Mouse (Mus musculus): ENCODE measurements around the gene Gcm1. TPM values are rescaled to one million over a fixed set of nuclear protein-coding genes. Genes with fewer than 3 reads are reported as not detected.

Gcm1 gene
- total RNA-seq, 2 experiments from 2014 or later = not detected

DNA sequence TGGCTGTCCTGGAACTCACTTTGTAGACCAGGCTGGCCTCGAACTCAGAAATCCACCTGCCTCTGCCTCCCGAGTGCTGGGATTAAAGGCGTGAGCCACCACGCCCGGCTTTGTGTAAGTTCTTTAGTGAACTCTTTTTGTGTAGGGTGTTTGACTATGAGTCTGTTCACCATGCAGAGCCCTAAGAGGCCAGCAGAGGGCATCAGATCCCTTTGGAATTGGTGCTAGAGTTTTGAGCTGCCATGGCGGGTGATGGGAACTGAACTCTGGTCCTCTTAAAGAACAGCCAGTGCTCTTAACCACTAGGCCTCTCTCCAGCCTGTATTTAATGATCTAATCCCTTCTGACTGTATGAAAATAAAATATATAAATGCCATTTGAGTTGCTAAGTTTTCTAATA lies 44.7 kb downstream of the Gcm1 start:
- no peak for DNase-seq (ENCODE audit: low spot score in 2 of 2)

DNA sequence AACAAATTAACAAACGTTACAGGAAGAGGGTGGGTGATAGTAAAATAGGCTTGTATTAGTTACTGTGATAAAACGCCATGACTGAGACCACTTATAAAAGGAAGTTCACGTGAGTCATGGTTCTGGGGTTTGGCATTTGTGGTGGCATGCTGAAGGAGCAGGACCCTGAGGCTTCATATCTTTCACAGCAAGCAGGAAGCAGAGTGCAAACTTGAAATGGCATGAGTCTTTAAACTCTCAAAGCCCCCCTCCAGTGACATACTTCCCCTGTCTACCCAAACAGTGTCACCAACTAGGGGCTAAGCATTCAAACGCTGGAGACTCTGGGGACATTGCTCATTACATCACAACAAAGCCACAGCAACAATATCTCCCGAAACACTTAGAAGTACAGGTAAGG lies 49.2 kb downstream of the Gcm1 start:
- DNase-seq (ENCODE audit: low spot score in 2 of 2) = no peak

DNA sequence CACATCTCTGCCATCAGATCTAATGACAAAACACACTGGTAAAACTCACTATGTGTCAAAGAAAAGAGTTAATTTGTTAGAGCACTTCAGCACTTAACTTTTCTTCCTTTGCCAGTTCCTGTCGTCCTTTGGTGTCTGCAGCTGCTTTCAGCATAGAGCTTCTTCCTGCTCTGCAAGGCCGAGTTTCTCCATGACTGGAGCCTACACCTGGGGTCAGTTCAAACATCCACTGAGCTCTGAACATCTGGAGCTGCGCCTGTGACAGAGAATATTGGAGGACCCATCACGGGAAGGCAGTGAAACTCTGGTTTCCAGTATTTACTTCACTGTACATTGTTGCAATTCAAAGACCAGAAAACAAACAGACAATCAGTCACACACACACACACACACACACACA lies 49.7 kb downstream of the Gcm1 start:
- no peak for DNase-seq (ENCODE audit: low spot score in 2 of 2)

DNA sequence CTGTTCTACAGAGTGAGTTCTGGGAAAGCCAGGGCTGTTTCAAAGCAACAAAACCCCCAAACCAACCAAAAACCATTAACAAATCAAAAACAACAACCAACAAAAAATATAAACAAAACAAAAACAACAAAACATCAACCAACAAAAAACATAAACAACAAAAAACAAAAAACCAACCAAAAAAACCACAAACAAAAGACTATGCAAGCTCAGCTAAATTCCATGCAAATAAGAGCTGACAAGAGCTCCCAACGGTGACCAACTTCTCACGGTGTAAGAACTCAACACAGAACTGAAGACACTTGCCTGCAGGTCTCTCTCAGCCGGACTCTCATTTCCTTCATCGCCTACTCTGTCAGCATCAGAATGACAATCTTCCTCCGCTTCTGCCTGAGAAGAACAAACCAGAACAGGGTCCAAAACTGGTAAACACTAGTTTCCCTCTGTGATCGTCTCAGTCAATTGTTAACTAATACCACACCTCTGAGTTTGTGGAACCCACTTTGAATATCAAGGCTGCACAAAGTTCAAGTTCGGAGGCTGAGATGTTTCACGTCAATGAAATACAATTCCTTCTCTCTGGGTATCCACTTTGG lies 52.3 kb downstream of the Gcm1 start:
- DNase-seq (ENCODE audit: low spot score in 2 of 2) = no peak

DNA sequence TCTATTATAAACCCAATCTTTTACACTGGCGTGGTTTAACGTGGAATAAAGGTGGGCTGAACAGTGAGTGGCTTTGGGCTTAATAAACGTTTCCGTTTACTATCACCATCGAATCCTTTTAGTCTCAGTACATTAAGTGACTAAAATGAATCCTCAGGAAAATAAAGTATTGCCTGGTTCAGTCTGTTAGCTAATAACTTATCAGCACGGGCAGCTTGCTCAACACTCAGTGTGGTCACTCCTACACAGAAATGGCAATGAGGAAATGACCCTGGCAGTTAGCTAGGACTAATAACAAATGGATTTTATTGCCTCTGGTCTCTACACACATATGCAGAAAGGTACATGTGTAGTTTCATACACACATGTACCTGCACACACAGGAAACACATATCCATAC lies 53.2 kb downstream of the Gcm1 start:
- no peak for DNase-seq (ENCODE audit: low spot score in 2 of 2)

DNA sequence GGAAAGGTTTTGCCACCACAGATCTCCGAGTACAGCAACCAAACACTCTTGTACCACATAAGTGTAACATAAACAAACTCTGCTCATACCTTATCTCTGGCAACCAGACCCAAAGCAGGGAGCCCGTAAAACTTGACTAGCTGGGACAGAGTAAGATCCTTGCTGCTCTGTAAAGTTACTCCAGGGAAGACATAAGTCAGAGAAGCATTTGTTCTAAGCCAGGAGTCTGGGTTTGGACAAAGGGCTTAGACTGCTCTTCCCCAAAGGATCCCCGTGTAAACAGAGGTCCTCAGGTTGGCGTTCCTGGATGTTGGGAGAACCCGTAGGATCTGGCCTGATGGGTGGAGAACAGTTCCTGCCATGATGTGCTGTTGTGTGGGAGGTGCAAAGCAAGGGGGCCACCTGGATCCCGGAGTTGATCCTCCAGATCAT lies 53.8 kb downstream of the Gcm1 start:
- no peak for DNase-seq (ENCODE audit: low spot score in 2 of 2)

DNA sequence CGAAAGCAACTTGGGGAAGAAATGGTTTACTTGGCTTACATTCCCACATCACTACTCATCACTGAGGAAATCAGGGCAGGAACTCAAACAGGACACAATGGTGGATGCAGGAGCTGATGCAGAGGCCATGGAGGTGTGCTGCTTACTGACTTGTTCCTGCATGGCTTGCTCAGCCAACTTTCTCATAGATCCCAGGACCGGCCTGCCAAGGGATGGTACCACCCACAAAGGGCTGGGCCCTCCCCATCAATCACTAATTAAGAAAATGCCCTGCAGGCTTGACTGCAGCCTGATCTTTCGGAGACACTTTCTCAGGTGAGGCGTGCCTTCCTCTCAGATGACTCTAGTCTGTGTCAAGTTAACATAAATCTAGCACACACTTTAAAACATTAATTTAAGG lies 55.1 kb downstream of the Gcm1 start:
- no peak for DNase-seq (ENCODE audit: low spot score in 2 of 2)

DNA sequence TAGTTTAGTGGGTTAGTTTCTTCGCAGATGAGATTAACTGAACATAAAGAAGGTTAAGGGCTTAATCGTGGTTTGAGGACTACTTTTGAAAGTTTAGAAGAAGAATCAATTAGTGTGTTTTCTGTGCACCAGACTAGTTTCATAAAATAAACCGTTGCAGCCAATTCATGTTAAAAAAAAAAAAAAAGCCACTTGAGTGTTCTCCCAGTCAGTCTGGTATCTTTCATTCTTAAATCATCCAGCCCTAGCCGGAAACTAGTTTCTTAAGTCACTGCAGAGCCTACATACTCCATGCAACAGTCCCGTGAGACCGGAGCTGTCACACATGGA lies 55.8 kb downstream of the Gcm1 start:
- DNase-seq (ENCODE audit: low spot score in 2 of 2) = no peak

DNA sequence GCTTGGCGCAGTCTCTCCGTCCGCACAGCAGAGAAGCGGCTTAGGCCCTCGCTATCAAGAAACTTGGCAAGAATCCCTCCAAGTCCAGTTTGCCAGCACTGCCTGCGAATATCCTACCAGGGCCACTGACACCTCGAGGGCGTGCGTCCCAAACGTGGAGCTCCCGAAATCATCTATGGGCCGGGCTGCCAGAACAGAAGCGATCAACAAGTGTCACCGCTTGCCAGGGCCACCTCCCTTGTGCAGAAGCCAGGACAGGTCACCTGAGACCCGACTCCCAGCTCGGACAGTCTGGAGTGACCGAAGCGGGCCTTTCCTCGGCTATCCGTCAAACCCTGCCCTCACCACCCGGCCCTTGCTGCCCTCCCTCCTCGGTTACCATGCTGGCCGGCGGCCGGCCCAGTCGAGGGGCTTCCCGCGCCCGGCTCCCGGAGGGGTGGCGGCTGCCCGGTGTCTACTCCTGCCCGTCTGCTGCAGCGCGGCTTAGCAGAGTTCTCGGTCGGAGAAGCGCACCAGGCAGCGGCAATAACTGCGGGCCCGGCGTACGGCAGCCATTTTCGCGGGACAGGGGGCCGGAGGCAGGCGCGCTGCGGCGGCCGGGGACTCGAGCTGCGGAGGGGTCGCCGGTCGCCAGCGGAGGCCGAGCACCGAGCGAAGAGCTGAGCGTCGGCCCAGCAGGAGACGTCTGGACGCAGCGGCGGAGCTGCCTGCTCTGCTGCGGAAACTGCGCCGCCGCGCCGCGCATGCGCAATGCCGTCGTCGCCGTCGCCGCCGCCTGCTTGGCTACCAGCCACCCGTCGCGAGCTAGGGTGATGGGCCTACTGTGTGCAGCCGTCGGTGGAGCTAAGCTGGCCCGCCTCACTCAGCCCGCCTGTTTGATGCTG lies 56.4 kb downstream of the Gcm1 start:
- DNase-seq (ENCODE audit: low spot score in 2 of 2) = peak; percentile 74 to 77

DNA sequence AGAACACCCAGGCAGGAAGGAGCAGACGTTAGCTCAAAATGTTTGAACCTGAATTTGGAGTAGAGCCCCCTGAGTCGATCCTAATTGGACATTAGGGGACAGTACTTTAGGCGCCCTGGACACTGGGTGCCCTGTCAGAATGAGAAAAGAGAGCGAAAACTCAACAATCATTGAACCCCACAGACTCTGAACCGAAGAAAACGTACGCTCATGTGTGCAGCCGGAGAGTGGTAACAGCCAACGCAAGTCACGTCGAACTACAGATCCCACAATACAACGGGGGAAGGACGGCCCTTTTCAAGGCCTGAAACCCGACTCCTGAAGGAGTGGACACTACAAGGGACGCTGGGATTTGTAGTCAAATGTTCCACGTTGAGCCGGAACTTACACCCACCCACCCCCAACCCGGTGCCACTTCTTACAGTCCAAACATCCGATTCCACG lies 57.1 kb downstream of the Gcm1 start, which contains the start of the genes Fbxo9 and Ick:
Fbxo9 (minus strand) TSS at position 270 of the 444 bp plus-strand sequence.
Ick (plus strand) TSS at position 397 of the 444 bp plus-strand sequence.
- DNase-seq (ENCODE audit: low spot score in 2 of 2) = peak; percentile 86 to 89

DNA sequence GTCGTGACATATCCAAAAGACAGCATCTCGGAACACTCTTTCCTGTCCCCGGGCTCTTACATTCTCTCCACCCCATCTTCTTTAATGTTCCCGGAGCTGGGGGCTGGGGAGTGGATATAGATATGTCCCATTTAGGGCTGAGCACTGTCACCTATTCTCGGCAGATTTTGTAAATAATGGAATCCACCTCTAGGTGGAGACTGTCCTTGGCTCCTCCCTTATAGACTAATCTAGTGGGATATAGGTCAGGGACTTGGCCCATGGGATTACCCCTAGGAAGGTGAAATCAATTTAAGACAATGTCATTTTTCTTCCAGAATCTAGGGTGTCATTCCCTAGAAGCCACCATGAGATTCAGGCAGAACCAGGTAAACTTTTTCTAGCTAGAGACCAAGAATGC lies 57.9 kb downstream of the Gcm1 start:
- no peak for DNase-seq (ENCODE audit: low spot score in 2 of 2)

DNA sequence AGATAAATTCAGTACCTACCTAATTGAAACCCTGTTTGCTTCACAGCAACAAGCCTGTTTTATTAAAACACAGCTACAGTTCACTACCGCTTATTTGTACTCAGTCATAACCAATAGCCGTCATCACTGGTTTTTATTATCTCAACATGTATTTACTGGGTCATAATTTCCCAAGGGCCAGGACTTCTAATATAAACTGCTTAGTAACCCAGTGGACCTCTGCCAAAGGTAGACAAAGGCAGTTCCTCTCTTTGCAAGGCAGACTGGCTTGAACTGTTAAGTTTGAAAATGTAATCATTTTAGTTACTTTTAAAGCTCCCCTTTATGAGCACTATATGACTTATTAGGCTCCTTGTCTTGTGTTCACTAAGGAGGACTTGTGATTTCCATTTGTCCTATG lies 59.7 kb downstream of the Gcm1 start:
- DNase-seq (ENCODE audit: low spot score in 2 of 2) = no peak

DNA sequence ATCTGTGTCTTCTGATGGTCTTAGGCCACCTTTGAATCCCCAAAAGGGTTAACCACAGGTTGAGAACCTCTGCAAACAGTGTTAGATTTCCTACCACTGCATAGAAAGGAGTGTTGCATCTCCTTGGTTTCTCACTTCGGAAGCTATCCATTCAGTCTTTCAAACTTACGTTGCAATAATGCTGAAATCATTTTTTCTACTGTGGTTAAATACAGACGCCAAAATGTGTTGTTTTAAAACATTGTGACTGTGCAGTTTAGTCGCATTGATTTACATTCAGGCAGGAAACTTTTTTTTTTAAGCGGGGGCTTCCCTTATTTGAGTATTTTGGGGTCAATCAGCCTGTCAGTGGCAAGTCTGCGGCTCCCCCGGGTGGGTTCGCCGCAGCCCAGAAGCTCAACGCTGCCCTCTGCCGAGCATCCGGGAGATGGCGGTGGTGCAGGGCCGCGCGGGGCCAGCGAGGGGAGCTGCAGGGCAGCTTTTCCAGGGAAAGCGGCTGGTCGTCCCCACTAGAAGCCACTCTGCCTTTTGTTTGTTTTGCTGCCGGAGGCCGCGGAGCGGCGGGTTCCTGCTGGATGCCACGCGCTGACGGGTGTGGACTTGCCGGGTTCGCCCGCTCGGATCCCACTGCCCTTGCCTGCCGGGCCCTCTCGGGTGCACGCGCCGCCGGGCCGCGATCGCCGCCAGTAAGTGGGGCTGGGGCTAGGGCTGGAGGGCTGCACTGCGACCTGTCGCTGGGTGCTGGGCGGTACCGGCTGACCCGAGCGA lies 61.2 kb downstream of the Gcm1 start:
- DNase-seq (ENCODE audit: low spot score in 2 of 2) = peak; percentile 93 to 95

DNA sequence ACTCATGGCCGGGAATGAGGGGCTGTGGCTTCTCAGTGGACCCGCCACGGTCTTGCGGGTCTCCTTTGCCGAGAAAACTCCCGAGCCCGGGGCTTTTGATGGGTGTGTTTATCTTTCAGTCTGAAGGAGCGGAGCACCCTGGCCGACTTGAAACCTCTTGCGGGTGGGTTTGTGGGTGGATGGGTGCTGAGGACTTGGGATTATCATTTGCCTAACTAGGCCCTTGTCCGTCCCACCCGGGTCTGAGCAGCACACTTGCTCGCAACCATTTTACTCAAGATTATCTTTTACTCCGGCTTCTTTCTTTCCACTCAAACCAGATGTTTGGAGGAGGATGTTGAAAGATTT lies 61.8 kb downstream of the Gcm1 start:
- DNase-seq (ENCODE audit: low spot score in 2 of 2) = no peak

Other genes with a start within 250 kb of the Gcm1 start
- 10 to 100 TPM; 63.7 to 64.2 TPM for gene Elovl5, start 134.6 kb upstream of the Gcm1 start, total RNA-seq (2021)
- gene Fbxo9, start 57.1 kb downstream of the Gcm1 start, total RNA-seq (2021) = 10 to 100 TPM; 99.6 to 99.8 TPM
- 10 to 100 TPM; 15.7 to 16.6 TPM for gene Ick, start 57.3 kb downstream of the Gcm1 start, total RNA-seq (2021)
- gene Gsta4, start 130.8 kb downstream of the Gcm1 start, total RNA-seq (2021) = 10 to 100 TPM; 38.5 to 45.8 TPM
- gene Gsta1, start 178.7 kb downstream of the Gcm1 start, total RNA-seq (2021) = not detected
- not detected for gene Gm3776, start 205.2 kb downstream of the Gcm1 start, total RNA-seq (2021)
- gene Gm10639, start 238.0 kb downstream of the Gcm1 start, total RNA-seq (2021) = not detected

Measured in left cerebral cortex, adult 18-20 months (tissue).